Mouse (Mus musculus): ENCODE results near the gene Sox5. TPM values are rescaled to one million over a fixed set of nuclear protein-coding genes. Genes with fewer than 3 reads are reported as not detected.
A peak's percentile ranks its signal among the peaks of the same experiment; 100 is the strongest.

Sox5 gene
- polyA plus RNA-seq, 1 experiment from 2014 or later = 17.2 TPM

DNA sequence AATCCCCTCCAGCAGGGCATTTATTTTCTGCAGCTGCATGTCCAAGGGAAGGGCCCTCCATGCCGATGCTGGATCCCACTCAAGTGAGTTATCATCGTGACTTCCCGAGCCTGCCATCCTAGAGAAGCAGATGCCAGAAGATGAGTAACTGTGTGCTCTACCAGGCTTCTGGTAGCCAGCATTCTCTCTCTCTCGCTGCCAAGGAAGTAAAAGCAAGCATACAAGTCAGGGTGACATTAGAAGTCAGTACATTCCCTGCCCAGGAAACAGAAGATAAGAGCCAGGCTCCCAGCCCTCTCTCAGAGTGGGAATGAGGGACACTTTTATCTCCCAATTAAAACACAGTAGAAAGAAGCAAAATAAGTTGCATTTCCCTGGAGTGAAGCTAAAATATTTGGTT is 86.1 kb downstream of the Sox5 start:
- ATAC-seq (replicated peaks; ENCODE audit: low FRiP score, low TSS enrichment, low read depth) (no peak), DNase-seq (ENCODE audit: low spot score) (no peak)
- Histone ChIP-seq H3K9ac (ENCODE audit: low read length) (no peak overlapping the region), H3K4me2 (ENCODE audit: low read length) (no peak overlapping the region), H3K36me3 (ENCODE audit: control insufficient read depth, insufficient read depth, low read length) (no peaks in the 10 kb centered on the region), H3K4me1 (replicated peaks; ENCODE audit: control insufficient read depth, insufficient read depth, low read length) (no peaks in the 10 kb centered on the region), H3K4me3 (ENCODE audit: low read depth, low read length) (no peak overlapping the region), H3K9me3 (ENCODE audit: control insufficient read depth, low read length) (no peaks in the 10 kb centered on the region), H3K27ac (ENCODE audit: low read depth) (no peak overlapping the region), H3K27me3 (replicated peaks; ENCODE audit: control insufficient read depth, insufficient read depth, low read length) (no peaks in the 10 kb centered on the region)
- WGBS = 52% methylated on average over 4 of the region's 4 CpGs

GRCm38 (mm10) chr6:144693211-144693899 is 88.4 kb downstream of the Sox5 start:
- no peak overlapping the region for H3K27ac ChIP-seq (ENCODE audit: low read depth)
- H3K36me3 ChIP-seq (ENCODE audit: control insufficient read depth, insufficient read depth, low read length) = no peaks in the 10 kb centered on the region
- DNase-seq (ENCODE audit: low spot score) = no peak
- H3K4me2 ChIP-seq (ENCODE audit: low read length) = no peak overlapping the region
- H3K4me3 ChIP-seq (ENCODE audit: low read depth, low read length) = no peak overlapping the region
- no peak overlapping the region for H3K9ac ChIP-seq (ENCODE audit: low read length)
- no peaks in the 10 kb centered on the region for H3K9me3 ChIP-seq (ENCODE audit: control insufficient read depth, low read length)
- H3K4me1 ChIP-seq (replicated peaks; ENCODE audit: control insufficient read depth, insufficient read depth, low read length) = no peaks in the 10 kb centered on the region
- ATAC-seq (replicated peaks; ENCODE audit: low FRiP score, low TSS enrichment, low read depth) = no peak
- H3K27me3 ChIP-seq (replicated peaks; ENCODE audit: control insufficient read depth, insufficient read depth, low read length) = no peaks in the 10 kb centered on the region
- WGBS = 86% methylated on average over 7 of the region's 7 CpGs

- H3K4me1 ChIP-seq (replicated peaks; ENCODE audit: control insufficient read depth, insufficient read depth, low read length) = 0 out of 2 replicates have a peak, but pooled peaks cover 5% of the 10 kb centered on the region
- H3K36me3 ChIP-seq (ENCODE audit: control insufficient read depth, insufficient read depth, low read length) = no peaks in the 10 kb centered on the region
- no peaks in the 10 kb centered on the region for H3K27me3 ChIP-seq (replicated peaks; ENCODE audit: control insufficient read depth, insufficient read depth, low read length)
- H3K4me3 ChIP-seq (ENCODE audit: low read depth, low read length) = no peak overlapping the region
- DNase-seq (ENCODE audit: low spot score) (no peak), ATAC-seq (replicated peaks; ENCODE audit: low FRiP score, low TSS enrichment, low read depth) (no peak)
- H3K4me2 ChIP-seq (ENCODE audit: low read length) = no peak overlapping the region
- no peak overlapping the region for H3K9ac ChIP-seq (ENCODE audit: low read length)
- H3K27ac ChIP-seq (ENCODE audit: low read depth) = no peak overlapping the region
- no peaks in the 10 kb centered on the region for H3K9me3 ChIP-seq (ENCODE audit: control insufficient read depth, low read length)
- WGBS = 78% methylated on average over 7 of the region's 7 CpGs
Observed at GRCm38 (mm10) chr6:144691298-144692041, 90.3 kb downstream of the Sox5 start.

DNA sequence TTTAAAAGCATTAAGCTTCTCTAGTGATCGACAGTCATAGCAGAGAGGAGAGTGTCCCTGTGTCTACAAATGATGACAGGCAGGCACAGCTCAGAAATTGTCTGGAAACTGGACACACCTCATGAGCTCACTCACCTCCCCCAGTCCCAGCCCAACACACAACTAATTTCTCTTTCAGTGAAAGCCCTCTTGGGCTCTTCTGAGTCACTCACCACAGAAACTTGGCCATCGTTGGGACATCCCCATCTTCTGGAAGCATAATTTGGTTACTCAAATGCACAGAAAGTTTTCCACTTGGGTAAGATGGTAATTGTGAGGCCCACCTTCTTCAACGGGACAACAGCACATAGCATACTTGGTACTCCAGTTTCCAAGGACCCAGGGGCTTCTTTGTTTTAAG is 92.7 kb downstream of the Sox5 start:
- Histone ChIP-seq H3K27ac (ENCODE audit: low read depth) (no peak overlapping the region), H3K4me3 (ENCODE audit: low read depth, low read length) (no peak overlapping the region), H3K4me2 (ENCODE audit: low read length) (no peak overlapping the region), H3K36me3 (ENCODE audit: control insufficient read depth, insufficient read depth, low read length) (no peaks in the 10 kb centered on the region), H3K27me3 (replicated peaks; ENCODE audit: control insufficient read depth, insufficient read depth, low read length) (no peaks in the 10 kb centered on the region), H3K9me3 (ENCODE audit: control insufficient read depth, low read length) (no peaks in the 10 kb centered on the region), H3K4me1 (replicated peaks; ENCODE audit: control insufficient read depth, insufficient read depth, low read length) (0 out of 2 replicates have a peak, but pooled peaks cover 5% of the 10 kb centered on the region), H3K9ac (ENCODE audit: low read length) (no peak overlapping the region)
- 92% methylated on average over 3 of the region's 3 CpGs for WGBS
- DNase-seq (ENCODE audit: low spot score) (no peak), ATAC-seq (replicated peaks; ENCODE audit: low FRiP score, low TSS enrichment, low read depth) (no peak)

GRCm38 (mm10) chr6:144687681-144688080 is 94.1 kb downstream of the Sox5 start:
- Histone ChIP-seq H3K27ac (ENCODE audit: low read depth) (no peak overlapping the region), H3K4me3 (ENCODE audit: low read depth, low read length) (no peak overlapping the region), H3K27me3 (replicated peaks; ENCODE audit: control insufficient read depth, insufficient read depth, low read length) (no peaks in the 10 kb centered on the region), H3K36me3 (ENCODE audit: control insufficient read depth, insufficient read depth, low read length) (no peaks in the 10 kb centered on the region), H3K4me2 (ENCODE audit: low read length) (0 out of 2 replicates have a peak overlapping the region, but pooled peaks have one; percentile 4), H3K9me3 (ENCODE audit: control insufficient read depth, low read length) (no peaks in the 10 kb centered on the region), H3K9ac (ENCODE audit: low read length) (no peak overlapping the region), H3K4me1 (replicated peaks; ENCODE audit: control insufficient read depth, insufficient read depth, low read length) (0 out of 2 replicates have a peak, but pooled peaks cover 5% of the 10 kb centered on the region)
- 49% methylated on average over 8 of the region's 8 CpGs for WGBS
- DNase-seq (ENCODE audit: low spot score) = no peak
- ATAC-seq (replicated peaks; ENCODE audit: low FRiP score, low TSS enrichment, low read depth) = no peak

- 72% methylated on average over 12 of the region's 12 CpGs for WGBS
- Histone ChIP-seq H3K27ac (ENCODE audit: low read depth) (no peak overlapping the region), H3K27me3 (replicated peaks; ENCODE audit: control insufficient read depth, insufficient read depth, low read length) (no peaks in the 10 kb centered on the region), H3K9me3 (ENCODE audit: control insufficient read depth, low read length) (no peaks in the 10 kb centered on the region), H3K9ac (ENCODE audit: low read length) (no peak overlapping the region), H3K4me1 (replicated peaks; ENCODE audit: control insufficient read depth, insufficient read depth, low read length) (no peaks in the 10 kb centered on the region), H3K4me2 (ENCODE audit: low read length) (no peak overlapping the region), H3K4me3 (ENCODE audit: low read depth, low read length) (no peak overlapping the region), H3K36me3 (ENCODE audit: control insufficient read depth, insufficient read depth, low read length) (no peaks in the 10 kb centered on the region)
- ATAC-seq (replicated peaks; ENCODE audit: low FRiP score, low TSS enrichment, low read depth) (no peak), DNase-seq (ENCODE audit: low spot score) (no peak)
Observed at GRCm38 (mm10) chr6:144681045-144681789, 100.6 kb downstream of the Sox5 start.

- WGBS = 91% methylated on average over 9 of the region's 9 CpGs
- Histone ChIP-seq H3K4me3 (ENCODE audit: low read depth, low read length) (no peak overlapping the region), H3K9ac (ENCODE audit: low read length) (no peak overlapping the region), H3K36me3 (ENCODE audit: control insufficient read depth, insufficient read depth, low read length) (no peaks in the 10 kb centered on the region), H3K27me3 (replicated peaks; ENCODE audit: control insufficient read depth, insufficient read depth, low read length) (no peaks in the 10 kb centered on the region), H3K9me3 (ENCODE audit: control insufficient read depth, low read length) (no peaks in the 10 kb centered on the region), H3K4me1 (replicated peaks; ENCODE audit: control insufficient read depth, insufficient read depth, low read length) (no peaks in the 10 kb centered on the region), H3K4me2 (ENCODE audit: low read length) (no peak overlapping the region), H3K27ac (ENCODE audit: low read depth) (no peak overlapping the region)
- ATAC-seq (replicated peaks; ENCODE audit: low FRiP score, low TSS enrichment, low read depth) (no peak), DNase-seq (ENCODE audit: low spot score) (no peak)
Observed at GRCm38 (mm10) chr6:144677491-144678133, 104.2 kb downstream of the Sox5 start.

DNA sequence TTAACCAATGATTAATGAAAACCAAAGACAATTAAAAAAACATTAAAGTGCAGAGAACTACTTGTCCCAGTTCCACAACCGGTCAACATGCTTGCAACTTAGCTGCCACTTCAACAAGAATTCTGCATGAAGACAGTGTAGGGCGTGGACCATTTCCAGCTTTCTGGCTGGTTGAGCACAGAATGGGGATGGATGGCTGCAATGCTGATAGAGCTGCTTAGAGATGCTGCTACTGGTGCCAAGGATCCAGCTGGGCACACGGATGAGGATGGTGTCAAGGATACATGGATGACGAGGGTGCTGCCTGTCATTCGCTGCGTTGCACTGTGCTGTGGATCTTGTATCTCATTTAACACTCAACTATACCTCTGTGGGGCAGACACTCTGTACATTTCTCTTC is 106.7 kb downstream of the Sox5 start:
- no peaks in the 10 kb centered on the region for H3K9me3 ChIP-seq (ENCODE audit: control insufficient read depth, low read length)
- H3K4me1 ChIP-seq (replicated peaks; ENCODE audit: control insufficient read depth, insufficient read depth, low read length) = no peaks in the 10 kb centered on the region
- H3K27me3 ChIP-seq (replicated peaks; ENCODE audit: control insufficient read depth, insufficient read depth, low read length) = no peaks in the 10 kb centered on the region
- H3K27ac ChIP-seq (ENCODE audit: low read depth) = no peak overlapping the region
- H3K4me2 ChIP-seq (ENCODE audit: low read length) = no peak overlapping the region
- 94% methylated on average over 6 of the region's 6 CpGs for WGBS
- DNase-seq (ENCODE audit: low spot score) (no peak), ATAC-seq (replicated peaks; ENCODE audit: low FRiP score, low TSS enrichment, low read depth) (no peak)
- H3K9ac ChIP-seq (ENCODE audit: low read length) = no peak overlapping the region
- no peaks in the 10 kb centered on the region for H3K36me3 ChIP-seq (ENCODE audit: control insufficient read depth, insufficient read depth, low read length)
- no peak overlapping the region for H3K4me3 ChIP-seq (ENCODE audit: low read depth, low read length)

All from intestine, embryonic 14.5 days (tissue).